Mouse (Mus musculus): ENCODE measurements around the gene Myo10.

GRCm38 (mm10) chr15:25753878-25754277 is 131.6 kb downstream of the Myo10 start:
- TF ChIP-seq GATA1 (IDR thresholded peaks at IDR 0.05; ENCODE audit: borderline replicate concordance, low read length) (no peak), FLI1 (IDR thresholded peaks at IDR 0.05; ENCODE audit: low read length) (no peak)
